In the genomic region with DNA sequence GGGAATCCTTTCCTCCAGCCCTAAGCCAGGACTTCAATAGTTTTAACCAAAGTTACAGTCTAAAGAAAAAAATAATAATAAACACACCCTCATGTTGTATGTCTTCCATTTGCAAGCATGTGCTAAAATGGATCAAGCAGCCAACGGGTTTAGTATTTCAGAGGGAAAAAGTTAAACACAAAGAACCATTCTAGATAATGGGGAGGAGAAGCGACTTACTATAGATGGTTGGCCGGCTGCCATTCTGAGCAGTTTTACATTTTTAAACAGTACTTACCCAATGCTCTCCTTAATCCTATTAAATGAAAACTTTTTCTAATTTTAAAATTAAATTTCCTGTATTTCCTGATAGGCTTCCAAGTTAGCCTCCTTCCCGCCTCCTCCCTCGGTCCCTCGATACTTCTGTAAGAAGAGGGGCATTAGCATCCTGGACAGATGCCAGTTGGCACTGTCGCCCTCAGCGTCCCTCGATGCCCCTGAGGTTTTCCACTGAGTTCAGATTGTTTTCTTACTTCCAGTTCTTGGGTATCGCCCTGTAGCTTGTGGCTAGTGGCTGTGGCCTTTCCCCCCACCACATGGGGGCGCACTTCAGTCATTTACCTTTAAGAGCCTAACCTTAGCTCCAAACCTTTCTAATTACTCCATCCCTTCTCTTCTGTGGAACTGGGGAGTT, we compare ENCODE assay signal across 8 mouse cellular contexts.
A peak's percentile ranks its signal among the peaks of the same experiment; 100 is the strongest.
DNase-seq lines count a peak whose midpoint lies in the region; ATAC-seq and TF ChIP-seq lines count a peak whose summit lies in the region.

No protein-coding gene starts in this region.

- peak; percentile 66 for TF ChIP-seq CTCF in heart, postnatal 0 days (IDR thresholded peaks at IDR 0.05; ENCODE audit: low read depth)

- no peak overlapping the region for H3K9ac ChIP-seq in heart, postnatal 0 days (replicated peaks; ENCODE audit: low read depth, low read length)

- H3K36me3 ChIP-seq in heart, postnatal 0 days (replicated peaks; ENCODE audit: control insufficient read depth, insufficient read depth, low read length) = no peaks in the 10 kb centered on the region
- no peaks in the 10 kb centered on the region for H3K36me3 ChIP-seq in limb, embryonic 10.5 days

- no peak for TF ChIP-seq EP300 in heart, postnatal 0 days (IDR thresholded peaks at IDR 0.05; ENCODE audit: low read depth)

- H3K27ac ChIP-seq in heart, postnatal 0 days (ENCODE audit: low read depth) = no peak overlapping the region
- no peak overlapping the region for H3K27ac ChIP-seq in limb, embryonic 10.5 days

- H3K4me2 ChIP-seq in heart, postnatal 0 days (ENCODE audit: low read depth, low read length) = no peak overlapping the region

- no peaks in the 10 kb centered on the region for H3K27me3 ChIP-seq in heart, postnatal 0 days (ENCODE audit: control insufficient read depth, insufficient read depth, low read length)
- H3K27me3 ChIP-seq in limb, embryonic 10.5 days (ENCODE audit: low read depth, poor library complexity, severe bottlenecking) = no peaks in the 10 kb centered on the region

- 39% methylated on average over 11 of the region's 11 CpGs for WGBS in heart, postnatal 0 days
- WGBS in limb, embryonic 10.5 days = 86% methylated on average over 11 of the region's 11 CpGs

- DNase-seq in ovary, postnatal 14 days (ENCODE audit: low spot score) = peak; percentile 21
- no peak for DNase-seq in ovary, postnatal 10 days (ENCODE audit: low spot score)
- peak; percentile 7 for DNase-seq in T-cell, adult 2 months (ENCODE audit: low spot score)
- peak; percentile 28 for DNase-seq in cerebellum, adult 8-10 months
- peak; percentile 33 for DNase-seq in heart, postnatal 0 days (ENCODE audit: low spot score)
- peak; percentile 47 for DNase-seq in limb, embryonic 10.5 days (ENCODE audit: low spot score)
- DNase-seq in retina, postnatal 7 days (ENCODE audit: low read depth, low spot score) = peak; percentile 16

- H3K9me3 ChIP-seq in heart, postnatal 0 days (replicated peaks; ENCODE audit: control insufficient read depth, low read length) = no peaks in the 10 kb centered on the region
- no peaks in the 10 kb centered on the region for H3K9me3 ChIP-seq in limb, embryonic 10.5 days (replicated peaks)

- no peaks in the 10 kb centered on the region for H3K4me1 ChIP-seq in heart, postnatal 0 days (ENCODE audit: control insufficient read depth, insufficient read depth)
- no peaks in the 10 kb centered on the region for H3K4me1 ChIP-seq in limb, embryonic 10.5 days

- no peak overlapping the region for H3K4me3 ChIP-seq in heart, postnatal 0 days (ENCODE audit: low read depth, low read length)
- no peak overlapping the region for H3K4me3 ChIP-seq in limb, embryonic 10.5 days

- ATAC-seq in heart, postnatal 0 days (ENCODE audit: insufficient read depth, low read depth) = no peak
- no peak for ATAC-seq in erythroid progenitor cell, adult 5-6 weeks (replicated peaks; ENCODE audit: low FRiP score, poor library complexity, severe bottlenecking)
